Mouse (Mus musculus): Measurements from ENCODE around the gene Prr36. TPM values are rescaled to one million over a fixed set of nuclear protein-coding genes. Genes with fewer than 3 reads are reported as not detected.

Gene Prr36
- total RNA-seq, 2 experiments from 2014 or later: 9.6 to 10.6 TPM

- no peak for DNase-seq (ENCODE audit: low spot score in 2 of 2)
Measured at GRCm38 (mm10) chr8:4205246-4206123, 11.8 kb downstream of the Prr36 start.

- no peak for DNase-seq (ENCODE audit: low spot score in 2 of 2)
Measured at GRCm38 (mm10) chr8:4201321-4201720, 15.9 kb downstream of the Prr36 start.

GRCm38 (mm10) chr8:4193588-4193894, 23.7 kb downstream of the Prr36 start:
- no peak for DNase-seq (ENCODE audit: low spot score in 2 of 2)

GRCm38 (mm10) chr8:4192807-4193587, 24.3 kb downstream of the Prr36 start:
- peak; percentile 68 to 83 for DNase-seq (ENCODE audit: low spot score in 2 of 2)

DNA sequence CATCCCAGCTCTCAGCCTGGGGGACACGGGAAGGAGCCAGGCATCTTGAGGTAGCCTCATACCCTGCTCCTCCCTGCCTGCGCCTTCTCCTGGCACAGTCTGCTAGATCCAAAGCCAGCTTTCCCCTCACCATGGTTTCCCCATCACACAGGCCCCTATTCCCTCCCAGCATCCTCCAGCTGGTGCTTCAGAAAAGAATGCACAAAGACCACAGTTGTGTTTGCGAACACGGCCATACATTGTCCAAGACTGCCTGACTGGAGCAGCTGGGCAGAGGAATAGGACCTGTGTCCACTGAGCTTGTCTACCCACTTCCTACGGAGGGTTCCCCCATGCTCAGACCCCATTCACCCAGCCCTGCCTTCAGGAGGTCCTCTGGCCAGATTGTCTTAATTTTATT, 25.0 kb downstream of the Prr36 start:
- no peak for DNase-seq (ENCODE audit: low spot score in 2 of 2)

DNA sequence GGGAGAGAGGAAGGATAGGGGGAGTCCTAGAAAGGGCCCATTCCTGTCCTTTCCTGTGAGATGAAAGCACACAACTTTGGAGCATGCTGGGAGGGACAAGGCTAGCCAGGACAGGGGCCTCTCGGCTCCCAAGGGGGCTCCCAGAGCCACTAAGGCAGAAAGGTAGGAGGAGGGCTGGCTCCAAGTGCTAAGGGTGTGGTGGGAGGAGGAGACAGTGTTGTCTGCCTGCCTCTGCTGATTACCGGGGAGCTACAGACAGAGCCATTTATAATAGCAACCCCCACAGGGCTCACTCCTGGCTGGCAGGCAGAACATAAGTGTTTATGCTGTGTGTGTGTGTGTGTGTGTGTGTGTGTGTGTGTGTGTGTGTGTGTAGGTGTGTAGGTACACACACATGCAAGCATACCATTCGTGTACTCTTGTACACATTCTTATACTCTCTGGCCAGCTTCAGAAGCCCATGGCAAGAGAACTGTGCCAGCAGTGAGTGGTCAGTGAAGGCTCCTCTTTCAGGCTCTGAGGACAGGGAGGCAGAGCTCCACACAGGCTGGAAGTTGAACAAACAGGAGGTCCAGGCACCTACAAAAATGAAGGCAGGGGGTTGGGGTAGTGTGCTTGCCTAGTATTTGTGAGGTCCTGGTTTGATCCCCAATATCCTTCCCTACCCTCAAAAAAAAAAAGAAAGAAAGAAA, 28.1 kb downstream of the Prr36 start:
- no peak for DNase-seq (ENCODE audit: low spot score in 2 of 2)

DNA sequence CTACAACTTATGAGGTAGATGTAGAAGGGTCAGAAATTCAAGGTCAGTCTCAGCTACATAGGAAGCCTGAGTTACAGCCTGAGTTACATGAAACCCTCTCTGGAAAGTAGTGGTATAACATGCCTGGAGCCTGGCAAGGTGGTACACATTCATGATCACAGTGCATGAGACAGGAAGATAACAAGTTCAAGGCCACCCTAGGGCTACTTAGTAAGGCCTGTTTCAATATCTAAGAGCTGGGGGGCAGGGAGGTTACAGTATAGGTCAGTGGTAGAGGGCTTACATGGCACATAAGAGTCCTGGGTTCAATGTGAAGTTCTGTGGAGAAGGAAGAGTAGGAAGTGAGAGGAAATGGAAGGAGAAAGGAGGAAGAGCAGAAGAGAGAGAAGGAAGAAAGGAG, 28.7 kb downstream of the Prr36 start:
- DNase-seq (ENCODE audit: low spot score in 2 of 2): no peak

DNA sequence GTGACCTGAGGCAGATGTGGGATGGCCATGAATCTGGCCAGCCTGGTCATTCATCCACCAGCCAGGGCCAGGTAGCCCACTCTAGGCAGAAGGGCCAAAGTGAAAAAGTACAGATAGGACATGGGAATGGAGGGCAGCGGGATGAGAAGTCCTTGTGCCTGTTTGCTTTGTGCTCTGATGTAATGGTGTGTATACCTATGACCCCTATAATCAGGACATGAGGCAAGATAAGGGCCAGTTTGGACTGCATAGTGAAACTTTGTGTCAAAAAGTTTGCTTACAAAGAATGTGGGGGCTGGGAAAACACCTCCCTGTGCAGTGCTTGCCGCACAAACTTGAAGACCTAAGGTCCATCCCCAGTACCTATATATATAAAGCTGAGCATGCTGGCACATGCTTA, 31.1 kb downstream of the Prr36 start:
- DNase-seq (ENCODE audit: low spot score in 2 of 2): no peak

DNA sequence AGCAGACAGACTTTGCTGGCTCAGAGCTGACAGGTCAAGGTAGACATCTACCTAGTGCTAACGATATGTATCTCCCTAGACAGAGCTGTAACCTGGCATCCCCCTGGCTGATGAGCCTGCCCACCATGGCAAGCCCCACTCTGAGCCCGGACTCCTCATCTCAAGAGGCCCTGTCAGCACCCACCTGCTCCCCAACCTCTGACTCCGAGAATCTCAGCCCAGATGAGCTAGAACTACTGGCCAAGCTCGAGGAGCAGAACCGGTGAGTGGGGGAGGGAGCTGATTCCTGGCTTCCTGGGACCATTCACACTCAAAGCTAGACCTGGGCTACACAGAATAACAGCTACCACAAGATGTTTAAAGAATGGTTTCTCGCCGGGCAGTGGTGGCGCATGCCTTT, 33.9 kb downstream of the Prr36 start:
- no peak for DNase-seq (ENCODE audit: low spot score in 2 of 2)

DNA sequence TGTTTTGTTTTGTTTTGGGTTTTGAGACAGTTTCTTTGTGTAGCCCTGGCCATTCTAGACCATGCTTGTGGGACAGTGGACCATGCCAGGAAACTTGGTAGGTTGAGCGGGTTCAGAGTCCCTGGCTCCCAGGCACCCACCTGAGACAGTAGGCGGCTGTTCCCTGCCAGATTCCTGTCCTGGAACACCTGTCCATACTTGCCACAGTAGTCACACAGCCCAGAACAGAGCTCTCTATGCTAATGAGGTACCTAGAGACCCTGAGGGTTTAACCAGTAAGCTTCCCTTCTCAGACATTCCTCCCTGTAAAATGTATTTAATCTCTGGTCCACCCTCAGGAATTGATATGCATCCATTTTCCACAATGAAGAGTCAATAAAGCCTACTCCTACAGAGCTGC, 43.2 kb downstream of the Prr36 start:
- no peak for DNase-seq (ENCODE audit: low spot score in 2 of 2)

DNA sequence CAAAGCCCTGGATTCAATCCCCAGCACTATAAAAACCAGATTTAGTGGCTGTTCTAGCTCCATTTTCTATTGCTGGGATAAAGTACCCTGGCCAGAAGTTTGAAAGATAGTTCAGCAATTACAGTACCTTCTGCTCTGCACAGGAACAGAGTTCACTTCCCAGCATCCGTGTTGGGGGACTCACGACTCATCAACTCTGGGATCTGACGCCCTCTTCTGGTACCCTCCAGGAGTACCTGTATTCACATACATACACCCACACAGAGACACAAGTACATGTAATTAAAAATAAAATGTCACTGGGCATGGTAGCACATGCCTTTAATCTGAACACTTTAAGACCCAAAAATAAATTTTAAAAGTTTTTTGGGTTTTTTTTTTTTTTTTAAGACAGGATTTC, 44.8 kb downstream of the Prr36 start:
- DNase-seq (ENCODE audit: low spot score in 2 of 2): no peak

DNA sequence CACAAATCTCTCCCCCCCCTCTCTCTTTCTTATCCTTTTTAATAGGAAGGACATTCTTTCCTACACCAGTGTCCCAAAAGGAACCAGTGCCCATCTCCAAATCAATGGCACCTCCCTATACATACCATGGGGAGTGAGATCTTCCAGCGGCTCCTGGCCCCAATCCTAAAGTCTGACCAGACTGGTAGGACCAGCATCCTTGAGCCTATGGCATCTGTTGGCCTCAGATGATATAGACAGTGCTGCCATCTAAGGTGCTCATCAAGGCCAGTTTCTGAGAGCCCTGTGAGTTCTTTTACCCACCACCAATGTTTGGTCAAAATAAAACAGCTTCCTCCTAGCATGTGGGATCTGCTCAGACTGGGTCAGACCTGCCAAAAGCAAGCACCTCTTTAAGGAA, 49.3 kb downstream of the Prr36 start:
- no peak for DNase-seq (ENCODE audit: low spot score in 2 of 2)

- no peak for DNase-seq (ENCODE audit: low spot score in 2 of 2)
Measured at GRCm38 (mm10) chr8:4166881-4167525, 50.3 kb downstream of the Prr36 start.

- DNase-seq (ENCODE audit: low spot score in 2 of 2): peak; percentile 89 to 95
Measured at GRCm38 (mm10) chr8:4165852-4166751, 51.2 kb downstream of the Prr36 start, which contains the start of gene Evi5l. Gene Evi5l, plus strand, starts transcription at chr8:4166567.

GRCm38 (mm10) chr8:4165176-4165851, 51.9 kb downstream of the Prr36 start:
- DNase-seq (ENCODE audit: low spot score in 2 of 2): no peak

GRCm38 (mm10) chr8:4162786-4163185, 54.5 kb downstream of the Prr36 start:
- no peak for DNase-seq (ENCODE audit: low spot score in 2 of 2)
